Mouse (Mus musculus) large intestine, adult 2 months (tissue): ENCODE measurements around the gene 1600012H06Rik. TPM values are rescaled to one million over a fixed set of nuclear protein-coding genes. Genes with fewer than 3 reads are reported as not detected.
A peak's percentile ranks its signal among the peaks of the same experiment; 100 is the strongest.
"Not testable (repeated sequence)": the region's sequence is repeated elsewhere in the genome, so short reads cannot be mapped to it uniquely, and the experiment has no call there.

Experiments
- DNase-seq: peaks from one replicate; pipeline ENCODE4 v3.0.0-alpha.2; 2012; ENCODE audit warnings: low read depth, low spot score
- WGBS: fragments of 180-500 bp; shearing (Covaris S2); methylation state at CpG from one replicate; pipeline ENCODE4 v1.1.7; 2018; 5-methylcytosine and 5-hydroxymethylcytosine counted together
- polyA plus RNA-seq: library from polyadenylated mRNA; depleted of rRNA; stranded (reverse); fragments of >200 nt; gene quantifications from 2 replicates; pipeline ENCODE4 v1.2.3, GENCODE M21; 2012; rRNA removed

The 1600012H06Rik gene
- polyA plus RNA-seq, result 13.0 and 18.3 TPM in 2 replicates

GRCm38 (mm10) chr17:14943009-14943728, at the start of gene 1600012H06Rik, which contains the start of gene Wdr27:
TSS of gene 1600012H06Rik (plus strand) at chr17:14943184.
TSS of gene Wdr27 (minus strand) at chr17:14943158.
- WGBS, result under 1% methylated on average over 54 of the region's 54 CpGs
- DNase-seq, result peak; percentile 95

- DNase-seq, result not testable (repeated sequence)
Observed at GRCm38 (mm10) chr17:14895058-14895457, 47.9 kb upstream of the 1600012H06Rik start.

- WGBS, result 68% methylated on average over 1 of the region's 1 CpGs
- DNase-seq, result no peak
Observed at GRCm38 (mm10) chr17:14898972-14899371, 44.0 kb upstream of the 1600012H06Rik start.

GRCm38 (mm10) chr17:14903212-14903611, 39.8 kb upstream of the 1600012H06Rik start:
- DNase-seq, result no peak
- WGBS, result 73% methylated on average over 3 of the region's 3 CpGs

- DNase-seq, result no peak
- 86% methylated on average over 6 of the region's 6 CpGs for WGBS
Observed at GRCm38 (mm10) chr17:14904206-14904605, 38.8 kb upstream of the 1600012H06Rik start.

- WGBS, result 30% methylated on average over 7 of the region's 7 CpGs
- DNase-seq, result peak; percentile 38
Observed at GRCm38 (mm10) chr17:14904637-14905265, 38.2 kb upstream of the 1600012H06Rik start.

- DNase-seq, result no peak
- 17% methylated on average over 1 of the region's 1 CpGs for WGBS
Observed at GRCm38 (mm10) chr17:14906611-14907010, 36.4 kb upstream of the 1600012H06Rik start.

- WGBS, result 64% methylated on average over 12 of the region's 12 CpGs
- DNase-seq, result no peak
Observed at GRCm38 (mm10) chr17:14907136-14907535, 35.8 kb upstream of the 1600012H06Rik start.

GRCm38 (mm10) chr17:14909331-14909730, 33.7 kb upstream of the 1600012H06Rik start:
- WGBS, result 66% methylated on average over 5 of the region's 5 CpGs
- DNase-seq, result no peak

- WGBS, result 93% methylated on average over 5 of the region's 5 CpGs
- no peak for DNase-seq
Observed at GRCm38 (mm10) chr17:14910771-14911170, 32.2 kb upstream of the 1600012H06Rik start.

GRCm38 (mm10) chr17:14912420-14912819, 30.6 kb upstream of the 1600012H06Rik start:
- DNase-seq, result no peak
- 49% methylated on average over 6 of the region's 6 CpGs for WGBS

- DNase-seq, result no peak
- whole genome bisulfite sequencing, result 88% methylated on average over 8 of the region's 8 CpGs
Observed at GRCm38 (mm10) chr17:14912981-14913380, 30.0 kb upstream of the 1600012H06Rik start.

- 79% methylated on average over 4 of the region's 4 CpGs for WGBS
- DNase-seq, result no peak
Observed at GRCm38 (mm10) chr17:14914401-14914800, 28.6 kb upstream of the 1600012H06Rik start.

- 67% methylated on average over 8 of the region's 8 CpGs for WGBS
- DNase-seq, result no peak
Observed at GRCm38 (mm10) chr17:14917866-14918265, 25.1 kb upstream of the 1600012H06Rik start.

- DNase-seq, result no peak
- 35% methylated on average over 6 of the region's 6 CpGs for WGBS
Observed at GRCm38 (mm10) chr17:14921582-14921981, 21.4 kb upstream of the 1600012H06Rik start.

- WGBS, result 79% methylated on average over 8 of the region's 8 CpGs
- DNase-seq, result no peak
Observed at GRCm38 (mm10) chr17:14927644-14928218, 15.3 kb upstream of the 1600012H06Rik start.

- WGBS, result 56% methylated on average over 5 of the region's 5 CpGs
- DNase-seq, result no peak
Observed at GRCm38 (mm10) chr17:14928631-14929030, 14.4 kb upstream of the 1600012H06Rik start.

- WGBS, result 74% methylated on average over 7 of the region's 7 CpGs
- DNase-seq, result no peak
Observed at GRCm38 (mm10) chr17:14930697-14931096, 12.3 kb upstream of the 1600012H06Rik start.

- WGBS, result 83% methylated on average over 5 of the region's 5 CpGs
- DNase-seq, result no peak
Observed at GRCm38 (mm10) chr17:14931469-14931868, 11.5 kb upstream of the 1600012H06Rik start.

- 40% methylated on average over 14 of the region's 14 CpGs for WGBS
Observed at GRCm38 (mm10) chr17:14935280-14935679, 7.7 kb upstream of the 1600012H06Rik start.

More at GRCm38 (mm10) chr17:14935280-14935679, 7.7 kb upstream of the 1600012H06Rik start:
- DNase-seq, result not testable (repeated sequence)
